Mouse (Mus musculus): ENCODE results near the gene Zfp932. TPM values are rescaled to one million over a fixed set of nuclear protein-coding genes. Genes with fewer than 3 reads are reported as not detected.
"Not testable (repeated sequence)": the region's sequence is repeated elsewhere in the genome, so short reads cannot be mapped to it uniquely, and the experiment has no call there.

Zfp932 gene
- polyA plus RNA-seq (2015; fragmentation: Nextera tagmentation; extraction: Ambion mirVana): 32.2 and 34.9 TPM in 2 replicates

- WGBS: no CpG with 5 or more reads among the region's 24 CpGs
- not testable (repeated sequence) for H3K36me3 ChIP-seq (ENCODE audit: control insufficient read depth, insufficient read depth); H3K4me1 ChIP-seq (replicated peaks; ENCODE audit: control insufficient read depth, insufficient read depth, low read length); H3K9ac ChIP-seq (replicated peaks; ENCODE audit: low read depth, low read length); H3K9me3 ChIP-seq (ENCODE audit: control insufficient read depth, low read length); H3K4me3 ChIP-seq (replicated peaks; ENCODE audit: low read length); H3K27me3 ChIP-seq (replicated peaks; ENCODE audit: control insufficient read depth, insufficient read depth, low read length); H3K4me2 ChIP-seq (ENCODE audit: low read length); ATAC-seq; H3K27ac ChIP-seq (ENCODE audit: low read length)
Observed at GRCm38 (mm10) chr5:109996026-109996937, at the start of gene Zfp932. TSS of gene Zfp932 (plus strand) at chr5:109996521.

GRCm38 (mm10) chr5:109950281-109950680 is 46.0 kb upstream of the Zfp932 start:
- WGBS: no CpG with 5 or more reads among the region's 1 CpGs
- H3K27me3 ChIP-seq (replicated peaks; ENCODE audit: control insufficient read depth, insufficient read depth, low read length): no peaks in the 10 kb centered on the region
- H3K27ac ChIP-seq (ENCODE audit: low read length): no peak overlapping the region
- no peak overlapping the region for H3K9ac ChIP-seq (replicated peaks; ENCODE audit: low read depth, low read length)
- no peak for ATAC-seq
- no peaks in the 10 kb centered on the region for H3K9me3 ChIP-seq (ENCODE audit: control insufficient read depth, low read length)
- no peaks in the 10 kb centered on the region for H3K4me1 ChIP-seq (replicated peaks; ENCODE audit: control insufficient read depth, insufficient read depth, low read length)
- H3K36me3 ChIP-seq (ENCODE audit: control insufficient read depth, insufficient read depth): no peaks in the 10 kb centered on the region
- no peak overlapping the region for H3K4me2 ChIP-seq (ENCODE audit: low read length)
- H3K4me3 ChIP-seq (replicated peaks; ENCODE audit: low read length): no peak overlapping the region

- not testable (repeated sequence) for H3K9ac ChIP-seq (replicated peaks; ENCODE audit: low read depth, low read length); ATAC-seq; H3K36me3 ChIP-seq (ENCODE audit: control insufficient read depth, insufficient read depth); H3K4me3 ChIP-seq (replicated peaks; ENCODE audit: low read length); H3K4me1 ChIP-seq (replicated peaks; ENCODE audit: control insufficient read depth, insufficient read depth, low read length); H3K4me2 ChIP-seq (ENCODE audit: low read length); H3K27me3 ChIP-seq (replicated peaks; ENCODE audit: control insufficient read depth, insufficient read depth, low read length); H3K27ac ChIP-seq (ENCODE audit: low read length); H3K9me3 ChIP-seq (ENCODE audit: control insufficient read depth, low read length)
- whole genome bisulfite sequencing: no CpG with 5 or more reads among the region's 2 CpGs
Observed at GRCm38 (mm10) chr5:109980743-109981142, 15.6 kb upstream of the Zfp932 start.

- H3K4me1 ChIP-seq (replicated peaks; ENCODE audit: control insufficient read depth, insufficient read depth, low read length); H3K27me3 ChIP-seq (replicated peaks; ENCODE audit: control insufficient read depth, insufficient read depth, low read length); H3K4me3 ChIP-seq (replicated peaks; ENCODE audit: low read length); H3K36me3 ChIP-seq (ENCODE audit: control insufficient read depth, insufficient read depth); H3K27ac ChIP-seq (ENCODE audit: low read length); ATAC-seq; H3K9ac ChIP-seq (replicated peaks; ENCODE audit: low read depth, low read length); H3K9me3 ChIP-seq (ENCODE audit: control insufficient read depth, low read length); H3K4me2 ChIP-seq (ENCODE audit: low read length): not testable (repeated sequence)
- WGBS: no CpG with 5 or more reads among the region's 10 CpGs
Observed at GRCm38 (mm10) chr5:109995461-109995860, 860 bp upstream of the Zfp932 start.

- not testable (repeated sequence) for ATAC-seq
Observed at GRCm38 (mm10) chr5:110015775-110016174, 19.5 kb downstream of the Zfp932 start.

GRCm38 (mm10) chr5:110023273-110023672 is 27.0 kb downstream of the Zfp932 start:
- no peaks in the 10 kb centered on the region for H3K27me3 ChIP-seq (replicated peaks; ENCODE audit: control insufficient read depth, insufficient read depth, low read length)
- WGBS: 21% methylated on average over 9 of the region's 9 CpGs

More at GRCm38 (mm10) chr5:110015775-110016174, 19.5 kb downstream of the Zfp932 start:
- not testable (repeated sequence) for H3K9ac ChIP-seq (replicated peaks; ENCODE audit: low read depth, low read length); H3K27ac ChIP-seq (ENCODE audit: low read length); H3K36me3 ChIP-seq (ENCODE audit: control insufficient read depth, insufficient read depth); H3K27me3 ChIP-seq (replicated peaks; ENCODE audit: control insufficient read depth, insufficient read depth, low read length); H3K4me3 ChIP-seq (replicated peaks; ENCODE audit: low read length); H3K9me3 ChIP-seq (ENCODE audit: control insufficient read depth, low read length); H3K4me2 ChIP-seq (ENCODE audit: low read length); H3K4me1 ChIP-seq (replicated peaks; ENCODE audit: control insufficient read depth, insufficient read depth, low read length)
- 85% methylated on average over 10 of the region's 10 CpGs for WGBS

GRCm38 (mm10) chr5:110023694-110024427 is 27.5 kb downstream of the Zfp932 start:
- H3K4me2 ChIP-seq (ENCODE audit: low read length): peak overlapping the region; percentile 55
- not testable (repeated sequence) for H3K9me3 ChIP-seq (ENCODE audit: control insufficient read depth, low read length); H3K36me3 ChIP-seq (ENCODE audit: control insufficient read depth, insufficient read depth); H3K4me1 ChIP-seq (replicated peaks; ENCODE audit: control insufficient read depth, insufficient read depth, low read length); H3K27me3 ChIP-seq (replicated peaks; ENCODE audit: control insufficient read depth, insufficient read depth, low read length)
- peak overlapping the region; percentile 64 for H3K27ac ChIP-seq (ENCODE audit: low read length)
- peak overlapping the region; percentile 46 for H3K9ac ChIP-seq (replicated peaks; ENCODE audit: low read depth, low read length)
- 26% methylated on average over 8 of the region's 8 CpGs for WGBS
- peak; percentile 97 for ATAC-seq
- H3K4me3 ChIP-seq (replicated peaks; ENCODE audit: low read length): peak overlapping the region; percentile 37

More at GRCm38 (mm10) chr5:110023273-110023672, 27.0 kb downstream of the Zfp932 start:
- Histone ChIP-seq H3K9me3 (ENCODE audit: control insufficient read depth, low read length) (no peaks in the 10 kb centered on the region), H3K4me1 (replicated peaks; ENCODE audit: control insufficient read depth, insufficient read depth, low read length) (no peaks in the 10 kb centered on the region), H3K36me3 (ENCODE audit: control insufficient read depth, insufficient read depth) (no peaks in the 10 kb centered on the region), H3K9ac (replicated peaks; ENCODE audit: low read depth, low read length) (peak overlapping the region; percentile 46), H3K4me3 (replicated peaks; ENCODE audit: low read length) (peak overlapping the region; percentile 37), H3K4me2 (ENCODE audit: low read length) (peak overlapping the region; percentile 55), H3K27ac (ENCODE audit: low read length) (peak overlapping the region; percentile 64)
- peak; percentile 87 for ATAC-seq

GRCm38 (mm10) chr5:110057637-110058408 is 61.5 kb downstream of the Zfp932 start:
- Histone ChIP-seq H3K4me2 (ENCODE audit: low read length) (peak overlapping the region; percentile 60), H3K36me3 (ENCODE audit: control insufficient read depth, insufficient read depth) (no peaks in the 10 kb centered on the region), H3K9ac (replicated peaks; ENCODE audit: low read depth, low read length) (peak overlapping the region; percentile 66), H3K27me3 (replicated peaks; ENCODE audit: control insufficient read depth, insufficient read depth, low read length) (no peaks in the 10 kb centered on the region), H3K9me3 (ENCODE audit: control insufficient read depth, low read length) (peaks cover 2% of the 10 kb centered on the region), H3K4me3 (replicated peaks; ENCODE audit: low read length) (peak overlapping the region; percentile 59), H3K27ac (ENCODE audit: low read length) (peak overlapping the region; percentile 37; the same call in 1 of the 2 replicates), H3K4me1 (replicated peaks; ENCODE audit: control insufficient read depth, insufficient read depth, low read length) (no peaks in the 10 kb centered on the region)
- ATAC-seq: peak; percentile 99
- 4% methylated on average over 19 of the region's 19 CpGs for WGBS

Measured in forebrain, embryonic 16.5 days (tissue).